ENCODE assay signal across 1 mouse cellular context in the genomic region with DNA sequence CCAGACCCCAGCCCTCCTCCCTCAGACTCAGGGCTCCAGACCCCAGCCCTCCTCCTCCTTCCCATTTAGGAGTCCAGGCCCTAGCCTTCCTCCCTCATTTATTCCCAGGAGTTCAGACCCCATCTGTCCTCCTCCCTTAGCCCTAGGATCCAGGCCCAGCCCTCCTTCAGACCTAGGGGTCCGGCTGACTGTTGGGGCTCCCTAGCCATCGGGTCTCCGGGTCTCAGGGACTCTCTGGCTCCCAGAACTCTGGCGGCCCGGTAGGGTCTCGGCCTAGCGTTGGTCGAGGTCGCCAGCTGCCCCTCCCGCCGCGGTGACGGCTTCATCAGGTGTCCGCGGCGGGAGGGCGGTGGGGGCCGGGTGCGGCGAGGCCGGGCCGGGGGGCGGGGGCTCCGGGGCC.
TF ChIP-seq lines count a peak whose summit lies in the region.

No protein-coding gene starts in this region.

TF ChIP-seq in CH12.LX, 34 proteins besides CTCF, POLR2A, EP300 and RAD21 (continued from another document):
- TF ChIP-seq ZKSCAN1 (IDR thresholded peaks at IDR 0.05; ENCODE audit: borderline replicate concordance, low read depth, low read length): no peak
- TF ChIP-seq JUN (IDR thresholded peaks at IDR 0.05; ENCODE audit: insufficient read depth, low read depth, low read length): no peak
- no peak for TF ChIP-seq ELF1 (IDR thresholded peaks at IDR 0.05; ENCODE audit: low read depth, low read length)
- no peak for TF ChIP-seq ZMIZ1 (IDR thresholded peaks at IDR 0.05; ENCODE audit: low read depth, low read length)
- no peak for TF ChIP-seq CHD1 (IDR thresholded peaks at IDR 0.05; ENCODE audit: low read depth, low read length)
- TF ChIP-seq NELFE (IDR thresholded peaks at IDR 0.05; ENCODE audit: low read depth, low read length): no peak
- TF ChIP-seq MXI1 (IDR thresholded peaks at IDR 0.05; ENCODE audit: low read depth, low read length): no peak
- TF ChIP-seq GABPA (IDR thresholded peaks at IDR 0.05; ENCODE audit: insufficient replicate concordance, low read depth, low read length): no peak
- TF ChIP-seq USF2 (conservative IDR thresholded peaks at IDR 0.05; ENCODE audit: low read depth, low read length): no peak
- no peak for TF ChIP-seq CHD2 (IDR thresholded peaks at IDR 0.05; ENCODE audit: low read length)
- no peak for TF ChIP-seq ZNF384 (IDR thresholded peaks at IDR 0.05; ENCODE audit: low read depth, low read length)
